Mouse (Mus musculus): ENCODE measurements at regions not wholly inside any gene's neighbourhood (a gene's known extent, or its start where the extent isn't known, plus 50 kb on each side); places are given as distances from the start of the nearest gene placed in this dataset.

DNA sequence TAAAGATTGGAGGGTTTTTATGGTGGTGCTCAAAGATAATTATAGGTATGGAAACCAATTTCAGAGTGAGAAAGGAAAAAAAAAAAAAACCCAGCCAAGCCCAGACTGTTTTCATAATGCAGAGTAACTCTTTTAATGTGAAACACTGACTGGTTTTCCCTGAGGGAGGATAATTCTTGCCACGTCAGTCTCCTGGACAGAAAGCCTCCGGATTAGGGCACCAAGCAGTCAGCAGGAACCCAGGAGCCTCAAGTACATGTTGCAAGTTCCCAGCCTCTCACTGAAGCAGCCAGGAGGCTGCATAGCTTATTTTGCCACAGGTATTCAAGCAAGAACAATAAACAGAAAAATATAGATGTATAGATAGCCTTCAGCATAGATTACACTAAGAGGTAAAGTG, 378.9 kb upstream of the Noct start:
- DNase-seq (ENCODE audit: low read depth) = no peak
- TF ChIP-seq CTCF (IDR thresholded peaks at IDR 0.05; ENCODE audit: borderline replicate concordance, extremely low read depth, insufficient read depth, insufficient read length) (no peak), POLR2A (IDR thresholded peaks at IDR 0.05; ENCODE audit: borderline replicate concordance, extremely low read depth, insufficient read depth, insufficient read length, poor library complexity, severe bottlenecking) (no peak)

GRCm38 (mm10) chr3:50848528-50848927, 375.7 kb upstream of the Noct start:
- TF ChIP-seq CTCF (IDR thresholded peaks at IDR 0.05; ENCODE audit: borderline replicate concordance, extremely low read depth, insufficient read depth, insufficient read length) (no peak), POLR2A (IDR thresholded peaks at IDR 0.05; ENCODE audit: borderline replicate concordance, extremely low read depth, insufficient read depth, insufficient read length, poor library complexity, severe bottlenecking) (no peak)
- DNase-seq (ENCODE audit: low read depth) = no peak

DNA sequence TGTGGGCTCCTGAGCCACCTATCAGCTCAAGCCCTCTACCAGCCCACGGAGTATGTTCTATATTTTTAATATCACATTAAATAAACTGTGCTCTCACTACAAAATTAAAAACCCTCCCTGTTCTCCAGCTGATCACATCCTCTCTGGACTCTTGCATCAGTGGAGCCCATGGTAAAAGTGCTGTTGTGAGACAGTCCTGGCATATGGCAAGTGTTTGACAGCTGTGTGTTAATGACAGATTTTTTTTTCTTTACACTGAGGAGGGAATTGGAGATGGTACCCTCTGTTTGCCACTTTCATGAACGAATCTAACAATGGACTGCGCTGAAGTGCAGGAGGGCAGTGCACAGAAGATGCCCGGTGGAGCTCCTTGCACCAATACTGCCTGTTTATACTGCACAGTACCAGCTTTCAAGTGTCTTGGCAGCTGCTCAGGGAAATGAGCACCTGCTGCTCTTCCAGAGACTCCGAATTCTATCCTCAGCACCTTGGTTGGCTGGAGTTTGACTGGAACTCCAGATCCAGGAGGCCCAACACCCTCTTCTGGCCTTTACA, 373.1 kb upstream of the Noct start:
- TF ChIP-seq CTCF (IDR thresholded peaks at IDR 0.05; ENCODE audit: borderline replicate concordance, extremely low read depth, insufficient read depth, insufficient read length) (no peak), POLR2A (IDR thresholded peaks at IDR 0.05; ENCODE audit: borderline replicate concordance, extremely low read depth, insufficient read depth, insufficient read length, poor library complexity, severe bottlenecking) (no peak)
- peak; percentile 50 for DNase-seq (ENCODE audit: low read depth)

DNA sequence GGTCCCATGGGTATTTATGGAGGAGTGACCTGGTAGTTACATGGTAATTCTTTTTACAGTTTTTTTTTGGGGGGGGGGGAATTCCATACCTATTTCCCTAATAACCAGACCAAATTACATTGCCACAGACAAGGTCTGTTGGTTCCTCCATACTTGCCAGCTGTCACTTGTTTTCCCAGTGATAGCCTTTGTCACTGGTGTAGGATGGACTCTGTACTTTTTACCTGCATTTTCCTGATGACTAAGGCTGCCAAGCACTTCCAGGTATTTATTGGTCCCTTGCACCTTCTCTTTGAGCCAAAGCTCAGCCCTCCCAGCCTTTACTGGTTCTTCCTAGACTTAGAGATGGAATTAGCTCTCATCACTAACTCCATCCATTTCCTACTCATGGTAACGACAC, 357.1 kb upstream of the Noct start:
- TF ChIP-seq CTCF (IDR thresholded peaks at IDR 0.05; ENCODE audit: borderline replicate concordance, extremely low read depth, insufficient read depth, insufficient read length) (no peak), POLR2A (IDR thresholded peaks at IDR 0.05; ENCODE audit: borderline replicate concordance, extremely low read depth, insufficient read depth, insufficient read length, poor library complexity, severe bottlenecking) (no peak)
- DNase-seq (ENCODE audit: low read depth) = no peak

GRCm38 (mm10) chr3:50869211-50869610, 355.0 kb upstream of the Noct start:
- no peak for TF ChIP-seq CTCF (IDR thresholded peaks at IDR 0.05; ENCODE audit: borderline replicate concordance, extremely low read depth, insufficient read depth, insufficient read length)
- TF ChIP-seq POLR2A (IDR thresholded peaks at IDR 0.05; ENCODE audit: borderline replicate concordance, extremely low read depth, insufficient read depth, insufficient read length, poor library complexity, severe bottlenecking) = no peak
- DNase-seq (ENCODE audit: low read depth) = no peak

GRCm38 (mm10) chr3:50879050-50879449, 345.2 kb upstream of the Noct start:
- DNase-seq (ENCODE audit: low read depth) = no peak
- TF ChIP-seq POLR2A (IDR thresholded peaks at IDR 0.05; ENCODE audit: borderline replicate concordance, extremely low read depth, insufficient read depth, insufficient read length, poor library complexity, severe bottlenecking) = no peak

DNA sequence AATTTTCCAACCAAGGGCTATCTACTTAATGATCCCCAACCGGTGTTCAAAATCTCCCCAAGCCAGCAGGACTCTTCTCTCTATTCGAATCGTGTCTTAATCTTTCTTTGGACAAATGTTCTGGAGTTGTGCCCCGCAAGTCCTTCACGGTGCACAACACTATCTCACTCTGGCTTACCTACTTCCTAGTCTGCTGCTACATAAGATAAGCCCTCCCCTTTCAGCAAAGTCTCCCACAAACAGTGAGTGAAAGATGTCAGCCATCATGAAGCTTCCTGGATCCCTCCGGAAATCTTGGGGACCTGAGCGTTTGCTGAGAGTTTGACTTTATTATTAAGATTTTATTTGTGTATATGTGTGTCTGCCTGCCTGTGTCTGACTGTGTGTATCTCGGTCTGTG, 344.7 kb upstream of the Noct start:
- DNase-seq (ENCODE audit: low read depth) = no peak
- TF ChIP-seq POLR2A (IDR thresholded peaks at IDR 0.05; ENCODE audit: borderline replicate concordance, extremely low read depth, insufficient read depth, insufficient read length, poor library complexity, severe bottlenecking) (no peak), CTCF (IDR thresholded peaks at IDR 0.05; ENCODE audit: borderline replicate concordance, extremely low read depth, insufficient read depth, insufficient read length) (no peak)

GRCm38 (mm10) chr3:50881437-50882248, 342.6 kb upstream of the Noct start:
- TF ChIP-seq CTCF (IDR thresholded peaks at IDR 0.05; ENCODE audit: borderline replicate concordance, extremely low read depth, insufficient read depth, insufficient read length) (no peak), POLR2A (IDR thresholded peaks at IDR 0.05; ENCODE audit: borderline replicate concordance, extremely low read depth, insufficient read depth, insufficient read length, poor library complexity, severe bottlenecking) (no peak)
- peak; percentile 79 for DNase-seq (ENCODE audit: low read depth)

GRCm38 (mm10) chr3:50882249-50882733, 342.0 kb upstream of the Noct start:
- no peak for TF ChIP-seq POLR2A (IDR thresholded peaks at IDR 0.05; ENCODE audit: borderline replicate concordance, extremely low read depth, insufficient read depth, insufficient read length, poor library complexity, severe bottlenecking)
- TF ChIP-seq CTCF (IDR thresholded peaks at IDR 0.05; ENCODE audit: borderline replicate concordance, extremely low read depth, insufficient read depth, insufficient read length) = no peak
- DNase-seq (ENCODE audit: low read depth) = peak; percentile 89

DNA sequence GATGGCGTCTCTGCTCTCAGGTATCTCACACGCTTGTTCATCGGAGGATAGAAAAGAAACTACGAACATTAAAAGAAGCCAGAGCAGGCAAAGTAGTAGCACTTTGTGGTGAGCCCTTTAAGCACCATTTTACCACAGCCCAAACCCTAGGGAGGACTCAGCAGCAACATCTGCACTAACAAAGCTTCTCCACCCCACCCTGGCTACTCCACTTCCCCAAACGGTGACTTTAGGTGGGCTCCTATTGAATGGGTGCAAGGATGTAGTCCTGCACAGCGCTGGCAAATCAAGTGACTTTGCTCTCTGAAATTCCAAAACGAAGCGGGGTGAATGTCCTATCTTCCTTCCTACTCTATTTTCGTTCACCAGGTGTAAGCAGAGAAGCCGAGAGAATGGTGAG, 337.9 kb upstream of the Noct start:
- TF ChIP-seq CTCF (IDR thresholded peaks at IDR 0.05; ENCODE audit: borderline replicate concordance, extremely low read depth, insufficient read depth, insufficient read length) = no peak
- TF ChIP-seq POLR2A (IDR thresholded peaks at IDR 0.05; ENCODE audit: borderline replicate concordance, extremely low read depth, insufficient read depth, insufficient read length, poor library complexity, severe bottlenecking) = no peak
- DNase-seq (ENCODE audit: low read depth) = no peak

DNA sequence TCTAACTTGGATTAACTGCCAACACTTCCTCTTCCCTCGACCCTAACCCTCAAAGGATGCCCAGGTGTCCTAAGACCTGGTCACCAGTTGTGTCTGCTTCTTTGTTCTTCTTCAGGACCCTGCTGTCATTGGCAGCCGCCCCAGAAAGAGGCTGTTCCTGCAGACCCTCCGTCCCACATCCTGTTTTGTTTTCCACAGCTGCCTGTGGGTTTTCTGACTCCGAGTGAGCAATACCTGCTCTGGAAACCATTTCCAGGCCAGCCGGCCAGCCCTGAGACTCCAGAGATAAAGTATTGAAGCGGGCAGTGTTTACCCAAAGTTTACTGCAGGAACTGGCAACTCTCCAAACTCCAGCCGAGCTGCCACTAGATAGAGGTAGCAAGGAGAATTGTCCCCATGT, 337.2 kb upstream of the Noct start:
- DNase-seq (ENCODE audit: low read depth) = peak; percentile 47
- TF ChIP-seq CTCF (IDR thresholded peaks at IDR 0.05; ENCODE audit: borderline replicate concordance, extremely low read depth, insufficient read depth, insufficient read length) (no peak), POLR2A (IDR thresholded peaks at IDR 0.05; ENCODE audit: borderline replicate concordance, extremely low read depth, insufficient read depth, insufficient read length, poor library complexity, severe bottlenecking) (no peak)

Data from brain, embryonic 14.5 days (tissue).